Mouse (Mus musculus) neural tube, embryonic 11.5 days (tissue): Measurements from ENCODE around the gene Cntd1. TPM values are rescaled to one million over a fixed set of nuclear protein-coding genes. Genes with fewer than 3 reads are reported as not detected.
"Not testable (repeated sequence)": the region's sequence is repeated elsewhere in the genome, so short reads cannot be mapped to it uniquely, and the experiment has no call there.

Experiments used
- ATAC-seq: fragments of 200-750 bp; cut with Nextera tagmentation; 2 replicates; pipeline ENCODE4 v1.8.0; 2017; ENCODE audit warnings: moderate number of reproducible peaks, mild to moderate bottlenecking, moderate TSS enrichment, moderate library complexity; ENCODE audit not compliant: insufficient read depth, low FRiP score, low TSS enrichment
- DNase-seq: peaks from one replicate; pipeline ENCODE4 v3.0.0-alpha.2; 2015; ENCODE audit warnings: low spot score
- H3K27ac ChIP-seq: fragments of 300-500 bp; sonication (generic); 2 replicates; pipeline ENCODE4 v1.5.1; 2014; ENCODE audit warnings: low read depth, mild to moderate bottlenecking, low read length
- H3K27me3 ChIP-seq: fragments of 300-500 bp; sonication (generic); 2 replicates; pipeline ENCODE4 v1.6.1; 2014; ENCODE audit warnings: mild to moderate bottlenecking, low read length, mixed read lengths; ENCODE audit not compliant: control insufficient read depth, insufficient read depth
- H3K36me3 ChIP-seq: fragments of 300-500 bp; sonication (generic); 2 replicates; pipeline ENCODE4 v1.6.1; 2014; ENCODE audit warnings: mild to moderate bottlenecking, low read length, moderate library complexity, mixed read lengths; ENCODE audit not compliant: control insufficient read depth, insufficient read depth
- H3K4me1 ChIP-seq: fragments of 300-500 bp; sonication (generic); 2 replicates; pipeline ENCODE4 v1.6.1; 2014; ENCODE audit warnings: low read length, mixed read lengths; ENCODE audit not compliant: control insufficient read depth, insufficient read depth
- H3K4me2 ChIP-seq: fragments of 300-500 bp; sonication (generic); 2 replicates; pipeline ENCODE4 v1.6.1; 2014; ENCODE audit warnings: low read depth, mild to moderate bottlenecking, moderate library complexity
- H3K4me3 ChIP-seq: fragments of 300-500 bp; sonication (generic); 2 replicates; pipeline ENCODE4 v1.5.1; 2014; ENCODE audit warnings: low read depth, low read length
- H3K9ac ChIP-seq: fragments of 300-500 bp; sonication (generic); 2 replicates; pipeline ENCODE4 v1.6.1; 2014; ENCODE audit warnings: mild to moderate bottlenecking, low read length
- H3K9me3 ChIP-seq: fragments of 300-500 bp; sonication (generic); 2 replicates; pipeline ENCODE4 v1.6.1; 2016; ENCODE audit warnings: low read length; ENCODE audit not compliant: control insufficient read depth
- WGBS: fragments of 180-500 bp; shearing (Covaris S2); extraction: QIAGEN DNeasy Blood & Tissue Kit; methylation state at CpG from one replicate; pipeline ENCODE4 v1.1.7; 2014; 5-methylcytosine and 5-hydroxymethylcytosine counted together
- polyA plus RNA-seq: library from polyadenylated mRNA; unstranded; fragments of >200 nt; fragmentation: Nextera tagmentation; extraction: Ambion mirVana; gene quantifications from 2 replicates; pipeline ENCODE4 v1.2.1, GENCODE M21; 2014

The Cntd1 gene
- polyA plus RNA-seq, 1 experiment from 2014 or later: 1.6 TPM

GRCm38 (mm10) chr11:101327311-101327710 lies 48.5 kb downstream of the Cntd1 start:
- Histone ChIP-seq H3K4me1 (no peaks in the 10 kb centered on the region), H3K27me3 (no peaks in the 10 kb centered on the region), H3K4me3 (no peak overlapping the region), H3K9ac (no peak overlapping the region), H3K27ac (no peak overlapping the region), H3K36me3 (peaks cover 6% of the 10 kb centered on the region), H3K9me3 (no peaks in the 10 kb centered on the region), H3K4me2 (no peak overlapping the region)
- DNase-seq (no peak), ATAC-seq (no peak)
- WGBS: 54% methylated on average over 3 of the region's 3 CpGs

DNA sequence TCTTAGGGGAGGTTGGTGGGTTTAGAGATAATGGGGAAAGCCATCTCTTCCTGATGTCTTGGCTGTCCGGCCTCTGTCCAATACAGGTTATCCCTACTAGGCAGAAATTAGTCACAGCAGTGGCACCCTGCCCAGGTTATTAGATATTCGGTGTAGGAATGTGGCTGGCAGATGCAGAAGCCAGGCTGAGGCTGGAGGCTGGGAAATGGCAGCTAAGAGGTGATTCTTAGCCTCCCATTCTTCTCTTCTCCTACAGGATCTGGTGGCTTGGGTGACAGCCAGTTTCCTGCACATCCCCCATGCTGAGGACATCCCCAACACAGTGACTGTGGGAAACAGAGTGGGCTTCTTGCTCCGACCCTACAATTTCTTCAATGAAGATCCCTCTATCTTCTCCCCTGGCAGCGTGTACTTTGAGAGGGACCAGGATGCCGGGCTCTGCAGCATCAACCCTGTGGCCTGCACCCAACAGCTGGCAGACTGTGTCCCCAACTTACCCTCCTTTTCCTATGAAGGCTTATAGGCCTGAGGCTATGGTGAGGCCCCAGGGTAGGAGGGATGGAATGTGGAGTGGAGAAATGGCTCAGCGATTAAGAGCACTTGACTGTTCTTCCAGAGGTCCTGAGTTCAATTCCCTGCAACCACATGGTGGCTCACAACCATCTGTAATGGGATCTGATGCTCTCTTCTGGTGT lies 50.3 kb downstream of the Cntd1 start:
- Histone ChIP-seq H3K4me2 (no peak overlapping the region), H3K36me3 (peaks cover 4% of the 10 kb centered on the region; the same call in 1 of the 2 replicates), H3K9ac (no peak overlapping the region), H3K4me3 (no peak overlapping the region), H3K27me3 (no peaks in the 10 kb centered on the region), H3K27ac (no peak overlapping the region), H3K9me3 (no peaks in the 10 kb centered on the region), H3K4me1 (0 out of 2 replicates have a peak, but pooled peaks cover 3% of the 10 kb centered on the region)
- DNase-seq: no peak
- WGBS: 77% methylated on average over 6 of the region's 6 CpGs
- ATAC-seq: no peak

DNA sequence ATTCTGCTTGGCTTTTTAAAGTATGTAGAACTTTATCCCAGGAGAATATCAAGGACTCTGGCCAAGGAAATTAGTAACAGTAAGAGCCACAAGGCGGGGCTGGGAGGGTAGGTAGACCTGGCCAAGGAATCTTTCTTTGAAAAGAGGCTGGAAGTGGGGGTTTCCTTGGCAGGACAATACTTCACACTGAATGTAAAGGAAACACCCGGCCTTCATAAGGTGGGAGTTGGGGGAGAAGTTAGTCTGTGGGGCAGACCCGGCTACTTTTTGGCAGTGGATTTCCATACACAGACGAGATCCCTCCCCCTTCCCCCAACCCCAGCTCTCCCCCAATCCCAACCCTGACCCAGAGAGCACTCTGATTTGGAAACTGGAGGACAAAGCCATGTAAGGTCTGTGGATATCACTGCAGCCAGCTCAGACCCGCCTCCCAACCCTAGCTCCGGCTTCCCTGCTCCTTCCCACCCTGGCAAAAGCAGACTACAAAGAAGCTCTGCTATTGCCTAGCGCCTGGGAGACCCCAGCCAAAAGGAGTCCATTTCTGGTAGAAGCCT lies 51.6 kb downstream of the Cntd1 start, which contains the start of gene Aoc3:
Aoc3 (plus strand) TSS at position 235 of the 554 bp plus-strand sequence.
- Histone ChIP-seq H3K36me3 (no peaks in the 10 kb centered on the region), H3K27ac (no peak within 1 kb of the TSS), H3K4me1 (peaks cover 6% of the 10 kb centered on the region; the same call in 1 of the 2 replicates), H3K9me3 (no peaks in the 10 kb centered on the region), H3K27me3 (no peaks in the 10 kb centered on the region), H3K4me2 (no peak within 1 kb of the TSS), H3K4me3 (no peak within 1 kb of the TSS), H3K9ac (no peak within 1 kb of the TSS)
- DNase-seq (no peak), ATAC-seq (no peak)
- WGBS: 76% methylated on average over 7 of the region's 7 CpGs

- 77% methylated on average over 4 of the region's 6 CpGs for WGBS
- not testable (repeated sequence) for H3K4me1 ChIP-seq, H3K9ac ChIP-seq
These were observed 52.1 kb downstream of the Cntd1 start for GRCm38 (mm10) chr11:101330961-101331360.

GRCm38 (mm10) chr11:101332537-101332936 lies 53.7 kb downstream of the Cntd1 start:
- no peaks in the 10 kb centered on the region for H3K27me3 ChIP-seq
- H3K9ac ChIP-seq: no peak overlapping the region
- DNase-seq: no peak
- no peaks in the 10 kb centered on the region for H3K9me3 ChIP-seq
- peaks cover 10% of the 10 kb centered on the region; the same call in 1 of the 2 replicates for H3K4me1 ChIP-seq
- 80% methylated on average over 3 of the region's 3 CpGs for WGBS
- H3K4me3 ChIP-seq: no peak overlapping the region
- no peak overlapping the region for H3K27ac ChIP-seq
- H3K36me3 ChIP-seq: no peaks in the 10 kb centered on the region
- no peak for ATAC-seq
- H3K4me2 ChIP-seq: no peak overlapping the region

More at GRCm38 (mm10) chr11:101330961-101331360, 52.1 kb downstream of the Cntd1 start:
- H3K36me3 ChIP-seq, H3K27ac ChIP-seq, H3K4me2 ChIP-seq, H3K4me3 ChIP-seq, H3K9me3 ChIP-seq, ATAC-seq, H3K27me3 ChIP-seq, DNase-seq: not testable (repeated sequence)

DNA sequence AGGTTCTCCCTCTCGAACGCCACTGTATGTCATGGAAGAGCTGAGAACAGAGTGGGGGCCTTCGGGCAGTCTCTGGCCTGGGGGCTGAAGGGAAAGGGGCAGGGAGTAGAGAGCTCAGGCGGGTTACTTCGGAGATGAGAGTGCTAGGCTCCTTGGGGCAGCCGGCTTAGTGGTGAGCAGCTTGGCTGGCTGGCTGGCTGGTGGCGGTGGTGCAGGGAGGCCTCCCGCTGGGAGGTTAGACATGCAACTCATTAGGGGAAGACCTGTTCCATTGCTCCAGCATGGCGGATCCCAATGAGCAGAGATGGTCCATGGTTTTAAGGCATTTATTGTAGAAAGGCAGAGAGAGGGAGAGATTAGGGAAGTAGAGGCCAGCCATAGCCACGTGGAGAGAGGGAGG lies 55.2 kb downstream of the Cntd1 start:
- H3K9me3 ChIP-seq: no peaks in the 10 kb centered on the region
- no peak overlapping the region for H3K27ac ChIP-seq
- H3K4me3 ChIP-seq: no peak overlapping the region
- ATAC-seq: no peak
- H3K27me3 ChIP-seq: no peaks in the 10 kb centered on the region
- 22% methylated on average over 10 of the region's 10 CpGs for WGBS
- no peak overlapping the region for H3K9ac ChIP-seq
- no peak overlapping the region for H3K4me2 ChIP-seq
- no peaks in the 10 kb centered on the region for H3K36me3 ChIP-seq
- DNase-seq: no peak
- H3K4me1 ChIP-seq: peaks cover 14% of the 10 kb centered on the region; the same call in 1 of the 2 replicates

GRCm38 (mm10) chr11:101334516-101334915 lies 55.7 kb downstream of the Cntd1 start:
- Histone ChIP-seq H3K9me3 (no peaks in the 10 kb centered on the region), H3K27me3 (no peaks in the 10 kb centered on the region), H3K4me2 (no peak overlapping the region), H3K4me1 (peaks cover 14% of the 10 kb centered on the region; the same call in 1 of the 2 replicates), H3K4me3 (no peak overlapping the region), H3K27ac (no peak overlapping the region), H3K9ac (no peak overlapping the region), H3K36me3 (no peaks in the 10 kb centered on the region)
- DNase-seq: peak; percentile 59
- WGBS: 8% methylated on average over 6 of the region's 6 CpGs
- no peak for ATAC-seq

DNA sequence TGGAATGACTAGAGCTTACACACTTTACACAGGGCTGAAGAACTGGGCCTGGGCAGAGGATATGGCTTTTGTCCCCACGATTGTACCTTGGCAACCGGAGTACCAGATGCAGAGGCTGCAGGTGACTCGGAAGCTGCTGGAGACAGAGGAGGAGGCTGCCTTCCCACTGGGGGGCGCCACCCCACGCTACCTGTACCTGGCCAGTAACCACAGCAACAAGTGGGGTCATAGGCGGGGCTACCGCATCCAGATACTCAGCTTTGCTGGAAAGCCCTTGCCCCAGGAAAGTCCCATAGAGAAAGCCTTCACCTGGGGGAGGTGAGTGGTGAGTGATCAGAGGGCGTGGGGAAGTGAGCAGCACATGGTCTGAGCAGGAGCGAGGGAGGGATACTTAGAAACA lies 56.9 kb downstream of the Cntd1 start:
- H3K9ac ChIP-seq: no peak overlapping the region
- H3K27ac ChIP-seq: no peak overlapping the region
- no peak for DNase-seq
- no peaks in the 10 kb centered on the region for H3K9me3 ChIP-seq
- no peak for ATAC-seq
- H3K4me3 ChIP-seq: no peak overlapping the region
- no peaks in the 10 kb centered on the region for H3K27me3 ChIP-seq
- H3K36me3 ChIP-seq: no peaks in the 10 kb centered on the region
- H3K4me1 ChIP-seq: peaks cover 14% of the 10 kb centered on the region; the same call in 1 of the 2 replicates
- no peak overlapping the region for H3K4me2 ChIP-seq
- 89% methylated on average over 9 of the region's 9 CpGs for WGBS
